Mouse (Mus musculus) T-helper 2 cell (primary cell): Measurements from ENCODE around the gene Vinac1.

Experiments
- in situ Hi-C: fragments of 300-600 bp; cut with MboI, MseI; formaldehyde crosslinking; loops from one replicate; pipeline ENCODE4 v1.15.1; 2025; ENCODE audit warnings: high pct_unique_total_duplicates

Vinac1 gene

GRCm38 (mm10) chr2:129047811-129048210, at the start of gene Vinac1:
TSS of gene Vinac1 (minus strand) at chr2:129048172.
- in situ Hi-C loops: no loop called here

GRCm38 (mm10) chr2:129093926-129094724, 46.2 kb upstream of the Vinac1 start:
- in situ Hi-C loops: no loop called here

- in situ Hi-C loops: no loop called here
Observed at GRCm38 (mm10) chr2:129092810-129093209, 44.8 kb upstream of the Vinac1 start.

- in situ Hi-C loops: no loop called here
Observed at GRCm38 (mm10) chr2:129090370-129090769, 42.4 kb upstream of the Vinac1 start.

- in situ Hi-C loops: no loop called here
Observed at GRCm38 (mm10) chr2:129087520-129087919, 39.5 kb upstream of the Vinac1 start.

DNA sequence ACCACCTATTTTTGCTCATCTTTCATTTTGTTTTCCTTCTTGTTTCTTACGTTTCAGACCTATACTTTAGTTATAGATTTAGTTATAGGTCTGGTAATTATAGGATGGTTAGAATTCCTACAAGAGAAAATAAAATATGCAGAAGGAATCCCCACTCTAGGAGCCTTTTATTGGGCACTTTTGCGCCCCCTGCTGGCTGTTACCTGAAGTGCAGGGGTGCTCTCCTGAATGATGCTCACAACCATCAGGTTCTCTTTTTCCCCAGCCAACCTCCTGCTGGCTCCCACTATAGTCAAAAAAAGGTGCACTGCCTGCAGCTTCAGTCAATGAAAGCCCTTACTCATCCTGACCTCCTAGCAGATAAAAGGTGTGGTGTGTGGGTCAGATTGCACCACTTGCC, 37.0 kb upstream of the Vinac1 start:
- in situ Hi-C loops: no loop called here

DNA sequence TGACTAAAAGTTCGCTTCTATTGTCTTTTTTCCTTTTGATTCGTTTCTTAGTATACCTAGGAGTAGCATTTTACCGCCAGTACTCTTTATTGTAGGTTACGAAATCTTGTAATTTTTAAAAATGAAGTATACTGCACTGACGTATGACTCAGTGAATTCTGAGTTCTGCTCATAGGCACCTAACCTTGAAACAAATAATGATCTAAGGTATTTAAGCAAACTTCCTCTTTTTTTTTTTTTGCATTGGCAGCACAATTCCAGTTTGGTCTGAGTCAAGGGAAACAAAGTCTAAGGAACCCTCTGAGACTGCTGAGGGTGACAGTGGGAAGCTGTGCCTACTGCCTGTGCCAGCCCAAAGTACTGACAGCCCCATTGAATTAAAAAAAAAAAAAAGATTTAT, 35.5 kb upstream of the Vinac1 start:
- in situ Hi-C loops: no loop called here

DNA sequence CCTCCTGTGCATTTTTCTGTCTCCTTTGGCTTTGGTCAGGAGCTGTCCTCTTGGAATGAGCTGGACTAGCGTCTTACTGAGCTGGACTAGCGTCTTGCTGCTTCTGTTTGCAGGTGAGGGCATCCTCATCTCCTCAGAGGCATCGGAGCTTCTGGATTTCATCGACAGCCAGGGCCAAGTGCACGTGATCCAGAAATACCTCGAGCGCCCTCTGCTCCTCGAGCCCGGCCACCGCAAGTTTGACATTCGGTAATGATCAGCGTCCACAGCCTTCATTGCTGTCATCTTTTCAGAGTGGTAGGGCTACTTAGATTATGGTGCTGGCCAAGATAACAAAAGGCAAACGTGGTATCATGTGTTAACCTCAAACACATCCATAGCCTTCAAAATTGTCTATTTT, 33.1 kb upstream of the Vinac1 start:
- in situ Hi-C loops: no loop called here

DNA sequence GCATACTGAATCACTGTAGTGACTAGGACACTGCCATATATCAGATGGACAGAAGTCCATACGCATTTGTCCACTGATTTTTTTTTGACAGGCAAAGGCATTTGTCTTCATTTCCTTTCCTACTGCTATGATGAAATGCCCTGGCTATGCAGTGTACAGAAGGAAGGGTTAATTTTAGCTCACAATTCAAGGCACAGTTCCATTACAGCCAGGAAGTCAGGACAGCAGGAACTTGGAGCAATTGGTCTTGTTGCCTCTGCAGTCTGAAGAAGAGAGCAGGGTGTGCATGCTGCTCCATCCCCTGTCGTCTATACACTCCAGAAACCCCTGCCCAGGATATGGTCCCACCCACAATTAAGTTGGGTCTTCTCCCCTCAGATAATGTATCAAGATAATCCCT, 31.2 kb upstream of the Vinac1 start:
- in situ Hi-C loops: no loop called here

- in situ Hi-C loops: no loop called here
Observed at GRCm38 (mm10) chr2:129078313-129078712, 30.3 kb upstream of the Vinac1 start.

- in situ Hi-C loops: no loop called here
Observed at GRCm38 (mm10) chr2:129070296-129070695, 22.3 kb upstream of the Vinac1 start.

DNA sequence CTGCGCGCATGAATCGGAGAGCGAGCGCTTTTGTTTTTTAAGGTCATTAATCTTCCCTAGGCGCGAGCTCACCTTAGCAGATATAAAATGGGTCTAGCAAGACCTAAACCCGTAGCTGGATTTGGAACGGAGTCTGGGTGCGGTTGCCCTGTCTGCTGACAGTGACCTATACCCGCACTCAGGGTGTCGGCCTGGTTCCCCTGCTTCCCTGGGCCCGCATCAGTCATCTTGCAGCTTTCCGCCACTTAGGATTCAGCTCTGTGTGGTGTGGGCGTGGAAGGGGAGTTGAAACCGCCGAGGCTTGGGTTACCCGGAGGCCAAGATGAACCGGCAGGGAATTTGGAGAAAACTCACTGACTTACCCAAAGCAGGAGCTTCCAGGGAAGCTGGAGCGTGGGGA, 18.4 kb upstream of the Vinac1 start:
- in situ Hi-C loops: no loop called here

DNA sequence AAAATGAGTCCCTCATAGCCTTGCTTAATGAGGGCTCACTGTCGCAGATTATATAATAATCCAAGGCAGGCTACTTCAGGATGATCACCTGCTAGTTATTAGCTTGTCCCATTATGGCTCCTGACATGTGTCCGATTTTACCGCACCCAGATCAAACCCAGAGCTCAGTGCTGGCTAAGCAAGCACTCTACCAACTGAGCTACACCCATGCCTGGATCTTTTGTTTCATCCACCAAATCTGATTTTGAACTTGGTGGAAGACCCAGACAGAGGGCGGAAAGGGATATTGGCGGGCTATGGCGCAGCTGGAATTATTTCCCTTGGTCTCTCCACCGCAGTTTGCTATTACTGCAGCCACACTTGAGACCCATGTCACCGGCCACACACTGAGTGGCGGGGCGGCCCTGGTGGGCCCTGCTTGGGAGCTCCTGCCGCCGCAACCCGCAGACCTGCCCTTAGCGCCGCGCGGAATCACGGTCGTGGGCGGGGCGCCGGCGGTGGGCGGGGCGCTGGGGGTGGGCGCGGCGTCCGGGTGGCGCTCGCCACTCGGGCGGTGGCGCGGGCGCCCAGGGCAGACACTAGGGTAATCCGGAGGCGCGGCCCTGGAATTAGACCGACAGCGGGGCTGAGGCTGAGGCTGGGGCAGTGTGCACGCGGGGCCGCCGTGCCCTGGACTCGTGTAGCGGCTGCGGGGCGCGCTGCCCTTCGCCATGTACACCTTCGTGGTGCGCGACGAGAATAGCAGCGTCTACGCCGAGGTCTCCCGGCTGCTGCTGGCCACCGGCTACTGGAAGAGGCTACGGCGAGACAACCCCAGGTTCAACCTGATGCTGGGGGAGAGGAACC, 17.7 kb upstream of the Vinac1 start, which contains the start of gene Ttl:
Gene Ttl, plus strand, starts transcription at position 506 of the 846 bp plus-strand sequence.
- in situ Hi-C loops: no loop called here

DNA sequence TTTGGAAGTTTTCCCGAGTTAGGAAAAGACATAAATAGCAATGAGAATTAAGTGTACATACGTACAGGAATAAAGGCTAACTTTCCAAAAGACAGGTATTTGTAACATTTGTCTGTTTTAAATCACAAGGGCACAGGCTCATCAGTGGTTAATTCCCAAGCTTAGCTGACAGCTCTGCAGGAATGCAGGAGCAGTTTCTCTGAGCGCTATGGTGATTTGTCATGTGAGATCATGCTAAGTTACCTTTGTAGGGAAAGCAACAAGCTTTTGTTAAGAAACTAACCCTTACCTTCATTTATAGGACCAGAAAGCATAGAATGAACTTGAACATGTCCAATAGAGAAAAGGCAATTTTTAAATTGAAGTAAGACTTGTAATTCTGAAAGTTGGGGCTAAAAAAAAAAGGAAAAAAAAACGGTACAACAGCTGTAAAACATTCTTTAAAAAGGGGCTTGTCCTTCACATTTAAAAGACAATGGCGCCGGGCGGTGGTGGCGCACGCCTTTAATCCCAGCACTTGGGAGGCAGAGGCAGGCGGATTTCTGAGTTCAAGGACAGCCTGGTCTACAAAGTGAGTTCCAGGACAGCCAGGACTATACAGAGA, 13.6 kb upstream of the Vinac1 start:
- in situ Hi-C loops: no loop called here

GRCm38 (mm10) chr2:129057920-129058361, 10.0 kb upstream of the Vinac1 start:
- in situ Hi-C loops: loop anchor here (5.0 kb wide), 1 partner anchor 111 kb away; no protein-coding TSS in a partner anchor

- in situ Hi-C loops: loop anchor here (5.0 kb wide), 1 partner anchor 110 kb away; no protein-coding TSS in a partner anchor
Observed at GRCm38 (mm10) chr2:129057256-129057655, 9.3 kb upstream of the Vinac1 start.

GRCm38 (mm10) chr2:129056597-129056996, 8.6 kb upstream of the Vinac1 start:
- in situ Hi-C loops: loop anchor here (5.0 kb wide), 1 partner anchor 109 kb away; no protein-coding TSS in a partner anchor

DNA sequence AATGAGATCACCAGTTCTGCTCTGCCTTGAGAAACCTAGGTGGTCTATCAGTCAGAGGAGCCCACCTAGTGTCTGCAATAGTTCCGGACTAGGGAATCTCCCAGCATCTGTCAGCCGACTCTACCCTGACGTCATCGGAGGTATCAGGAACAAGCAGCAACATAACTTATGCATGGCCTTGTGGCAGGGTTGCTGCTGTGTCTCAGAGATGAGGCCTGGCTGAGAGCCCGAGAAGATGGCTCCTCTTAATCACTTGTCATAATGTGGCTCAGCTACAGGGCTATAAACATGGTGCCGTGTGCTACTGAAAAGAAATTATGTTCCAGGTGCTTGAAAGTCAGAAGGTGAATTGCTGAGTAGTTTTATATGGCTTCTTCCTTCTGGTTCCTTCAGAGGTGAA, 7.8 kb upstream of the Vinac1 start:
- in situ Hi-C loops: loop anchor here (5.0 kb wide), 1 partner anchor 108 kb away; no protein-coding TSS in a partner anchor

DNA sequence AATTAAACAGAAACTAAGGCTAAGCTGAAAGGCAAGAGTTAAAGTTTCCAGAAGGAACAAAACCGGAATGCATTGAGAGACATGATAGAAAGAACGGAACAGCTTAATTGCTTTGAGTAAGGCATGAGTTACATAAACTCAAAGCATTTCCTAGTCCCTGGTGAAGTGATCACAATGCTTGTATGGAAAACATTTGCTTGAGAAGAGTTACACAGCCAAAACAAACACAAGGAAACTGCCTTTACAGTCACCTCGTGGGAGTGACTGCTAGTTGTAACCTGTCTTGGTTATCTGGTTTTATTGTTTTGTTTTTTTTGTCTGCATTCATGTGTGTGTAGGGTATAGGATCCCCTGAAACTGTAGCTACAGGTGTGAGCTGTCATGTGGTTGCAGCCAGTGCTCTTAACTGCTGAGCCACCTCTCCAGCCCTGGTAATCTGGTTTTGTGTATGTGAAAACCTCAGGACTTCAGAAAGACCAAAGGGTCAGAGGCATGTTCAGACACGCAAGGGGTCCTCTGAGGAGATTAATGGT, 4.5 kb upstream of the Vinac1 start:
- in situ Hi-C loops: no loop called here

DNA sequence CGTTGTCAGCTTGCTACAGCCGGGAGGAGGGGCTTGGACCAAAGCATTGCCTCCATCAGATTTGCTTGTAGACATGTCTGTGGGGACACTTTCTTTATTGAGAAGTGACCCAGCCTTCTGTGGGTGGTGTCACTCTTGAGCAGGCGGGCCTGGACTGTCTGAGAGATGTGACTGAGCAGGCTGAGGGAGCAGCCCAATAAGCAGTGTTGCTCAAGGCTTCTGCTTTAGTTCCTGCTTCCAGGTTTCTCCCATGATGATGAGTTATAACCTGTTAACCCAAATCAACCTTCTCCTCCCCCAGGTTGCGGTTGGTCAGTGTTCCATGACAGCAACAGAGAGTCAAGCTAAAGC, 1.2 kb downstream of the Vinac1 start:
- in situ Hi-C loops: no loop called here

DNA sequence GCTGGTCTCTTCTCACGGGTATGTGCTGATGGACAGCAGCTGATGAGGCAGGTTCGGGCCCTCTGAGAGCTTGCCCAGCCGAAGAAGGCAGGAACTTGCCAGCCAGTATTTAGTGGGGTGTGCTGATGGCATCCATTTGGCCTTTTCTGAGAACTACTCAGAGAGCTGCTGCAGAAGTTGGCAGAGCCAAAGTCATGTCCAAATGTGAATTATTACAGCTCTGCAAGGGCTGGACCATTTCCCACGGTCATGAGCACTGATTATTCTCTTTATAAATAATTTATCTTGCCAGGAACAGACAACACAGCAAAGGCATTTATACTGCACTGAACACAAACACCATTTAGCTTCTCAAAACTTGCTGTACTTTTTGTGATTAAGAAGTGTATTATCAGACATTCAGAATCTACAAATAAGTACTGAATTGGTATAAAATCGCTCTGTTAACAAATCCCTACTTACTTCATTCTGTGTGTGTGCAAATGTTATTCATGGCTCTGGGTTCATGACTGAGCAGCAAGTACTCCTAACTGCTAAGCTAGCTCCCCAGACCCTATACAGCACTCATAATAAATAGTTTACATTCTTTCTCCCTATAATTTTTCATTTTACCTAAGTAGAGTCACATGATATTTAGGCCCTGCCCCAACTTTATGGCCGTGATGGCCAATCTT, 1.7 kb downstream of the Vinac1 start:
- in situ Hi-C loops: no loop called here
